In genomic region chr11:118348877-118349276, GRCm38 (mm10) we compare ENCODE assay signal across 8 mouse cellular contexts. TPM values are rescaled to one million over a fixed set of nuclear protein-coding genes. Genes with fewer than 3 reads are reported as not detected.
DNase-seq lines count a peak whose midpoint lies in the region; ATAC-seq lines count a peak whose summit lies in the region.

No protein-coding gene starts in this region.

- 0 out of 2 replicates have a peak, but pooled peaks cover 7% of the 10 kb centered on the region for H3K36me3 ChIP-seq in kidney, embryonic 15.5 days

- peak overlapping the region; percentile 21; the same call in 1 of the 2 replicates for H3K4me2 ChIP-seq in kidney, embryonic 15.5 days

- H3K27ac ChIP-seq in kidney, embryonic 15.5 days = peak overlapping the region; percentile 87

- no peaks in the 10 kb centered on the region for H3K9me3 ChIP-seq in kidney, embryonic 15.5 days (replicated peaks)

- WGBS in kidney, embryonic 15.5 days = 32% methylated on average over 5 of the region's 5 CpGs

- H3K9ac ChIP-seq in kidney, embryonic 15.5 days = 0 out of 2 replicates have a peak overlapping the region, but pooled peaks have one; percentile 34

- intact Hi-C loops in left cerebral cortex, postnatal 36 days (cut with DNase I) = no loop called here

- peak; percentile 47 for ATAC-seq in kidney, embryonic 15.5 days (replicated peaks; ENCODE audit: low FRiP score)

- H3K4me1 ChIP-seq in kidney, embryonic 15.5 days = peaks cover 75% of the 10 kb centered on the region

- peak; percentile 66 for DNase-seq in layer of hippocampus, adult 9-11 months
- DNase-seq in layer of hippocampus, postnatal 10 days (ENCODE audit: low spot score in 2 of 2) = no peak
- peak; percentile 59 for DNase-seq in gastrocnemius, postnatal 10 days
- DNase-seq in lung, postnatal 14 days = peak; percentile 80
- DNase-seq in thymus, adult 18-20 months = peak; percentile 62 to 79
- DNase-seq in left cerebral cortex, postnatal 36 days (ENCODE audit: low spot score in 2 of 2) = no peak
- no peak for DNase-seq in layer of hippocampus, postnatal 25 days (ENCODE audit: extremely low spot score in 1 of 2, low spot score in 1 of 2)

- H3K27me3 ChIP-seq in kidney, embryonic 15.5 days = no peaks in the 10 kb centered on the region

- H3K4me3 ChIP-seq in kidney, embryonic 15.5 days (replicated peaks) = no peak overlapping the region

RNA-seq across cellular contexts. Expression of gene Cep295nl, which starts 6.6 kb away (rescaled TPM):
- 1 to 10 TPM; 1.8 to 2.6 TPM for total RNA-seq in layer of hippocampus, postnatal 10 days (2021)
- total RNA-seq in gastrocnemius, postnatal 10 days (2021) = 1 to 10 TPM; 1.2 to 2.7 TPM
- polyA plus RNA-seq in kidney, embryonic 15.5 days (2015; fragmentation: Nextera tagmentation; extraction: Ambion mirVana) = 0.44 and 0.80 TPM in 2 replicates
- 1 to 10 TPM; 1.3 to 1.8 TPM for total RNA-seq in left cerebral cortex, postnatal 36 days (2021)
- total RNA-seq in layer of hippocampus, postnatal 25 days (2021) = under 1 TPM; 0.57 to 0.99 TPM

RNA-seq across cellular contexts. Expression of gene Timp2, which starts 6.7 kb away (rescaled TPM):
- 100 to 1,000 TPM; 255 to 337 TPM for total RNA-seq in layer of hippocampus, postnatal 10 days (2021)
- total RNA-seq in gastrocnemius, postnatal 10 days (2021) = 100 to 1,000 TPM; 151 to 185 TPM
- 84.4 and 87.7 TPM in 2 replicates for polyA plus RNA-seq in kidney, embryonic 15.5 days (2015; fragmentation: Nextera tagmentation; extraction: Ambion mirVana)
- 100 to 1,000 TPM; 214 to 247 TPM for total RNA-seq in left cerebral cortex, postnatal 36 days (2021)
- total RNA-seq in layer of hippocampus, postnatal 25 days (2021) = 100 to 1,000 TPM; 183 to 222 TPM

RNA-seq across cellular contexts. Expression of gene Lgals3bp, which starts 53.0 kb away (rescaled TPM):
- 10 to 100 TPM in 1 of 2 experiments, 1 to 10 TPM in 1; 9.3 to 10.7 TPM for total RNA-seq in layer of hippocampus, postnatal 10 days (2021)
- total RNA-seq in gastrocnemius, postnatal 10 days (2021) = 10 to 100 TPM; 10.7 to 18.2 TPM
- polyA plus RNA-seq in kidney, embryonic 15.5 days (2015; fragmentation: Nextera tagmentation; extraction: Ambion mirVana) = 13.6 and 18.2 TPM in 2 replicates
- 10 to 100 TPM; 20.5 to 21.2 TPM for total RNA-seq in left cerebral cortex, postnatal 36 days (2021)
- total RNA-seq in layer of hippocampus, postnatal 25 days (2021) = 10 to 100 TPM; 13.5 to 14.2 TPM

RNA-seq across cellular contexts. Expression of gene Usp36, which starts 58.8 kb away (rescaled TPM):
- 10 to 100 TPM; 23.2 to 26.7 TPM for total RNA-seq in layer of hippocampus, postnatal 10 days (2021)
- 10 to 100 TPM in 1 of 2 experiments, 1 to 10 TPM in 1; 9.7 to 14.1 TPM for total RNA-seq in gastrocnemius, postnatal 10 days (2021)
- polyA plus RNA-seq in kidney, embryonic 15.5 days (2015; fragmentation: Nextera tagmentation; extraction: Ambion mirVana) = 21.8 and 24.2 TPM in 2 replicates
- total RNA-seq in left cerebral cortex, postnatal 36 days (2021) = 10 to 100 TPM; 26.8 to 32.2 TPM
- total RNA-seq in layer of hippocampus, postnatal 25 days (2021) = 10 to 100 TPM; 20.3 to 26.7 TPM

Comparison
In these comparisons a context has a peak if more than half of its experiments do, and no peak if none do; other contexts are left out.
1. DNase-seq: peak in layer of hippocampus, adult 9-11 months (single experiment), gastrocnemius, postnatal 10 days (single experiment), lung, postnatal 14 days (single experiment) and thymus, adult 18-20 months (2 of 2); none in layer of hippocampus, postnatal 10 days (0 of 2), left cerebral cortex, postnatal 36 days (0 of 2) and layer of hippocampus, postnatal 25 days (0 of 2).